Mouse (Mus musculus) liver, adult 2 months (tissue): ENCODE results near the gene Cckar. TPM values are rescaled to one million over a fixed set of nuclear protein-coding genes. Genes with fewer than 3 reads are reported as not detected.

Experiments used
- DNase-seq: peaks from one replicate; pipeline ENCODE4 v3.0.0-alpha.2; 2011; ENCODE audit warnings: low read depth, low spot score; ENCODE audit errors: extremely low read depth
- H3K27ac ChIP-seq: fragments of 200-500 bp; replicated peaks from 2 replicates; pipeline ENCODE4 v1.5.1; 2012; ENCODE audit warnings: low read depth, mild to moderate bottlenecking, control low read depth, inconsistent platforms, low read length; ENCODE audit not compliant: insufficient read depth
- H3K27me3 ChIP-seq: fragments of 200-500 bp; 2 replicates; pipeline ENCODE4 v1.6.1; 2012; ENCODE audit warnings: mild to moderate bottlenecking, moderate library complexity, low read length, inconsistent platforms; ENCODE audit not compliant: control insufficient read depth, insufficient read depth
- H3K36me3 ChIP-seq: fragments of 200-500 bp; 2 replicates; pipeline ENCODE4 v1.6.1; 2012; ENCODE audit warnings: low read length, inconsistent platforms; ENCODE audit not compliant: control insufficient read depth, insufficient read depth
- H3K4me1 ChIP-seq: fragments of 200-500 bp; 2 replicates; pipeline ENCODE4 v1.6.1; 2011; ENCODE audit warnings: low read length; ENCODE audit not compliant: control insufficient read depth, insufficient read depth
- H3K4me3 ChIP-seq: fragments of 200-500 bp; 2 replicates; pipeline ENCODE4 v1.5.1; 2011; ENCODE audit warnings: low read depth, mild to moderate bottlenecking, control low read depth, low read length, moderate library complexity; ENCODE audit not compliant: insufficient read depth
- H3K79me2 ChIP-seq: fragments of 200-500 bp; 2 replicates; pipeline ENCODE4 v1.6.1; 2012; ENCODE audit warnings: inconsistent platforms, mild to moderate bottlenecking, low read length, moderate library complexity; ENCODE audit not compliant: control insufficient read depth, insufficient read depth
- H3K9ac ChIP-seq: fragments of 200-500 bp; 2 replicates; pipeline ENCODE4 v1.6.1; 2012; ENCODE audit warnings: low read depth, mild to moderate bottlenecking, control low read depth, inconsistent platforms, low read length
- CTCF ChIP-seq: fragments of 200-500 bp; IDR thresholded peaks from 2 replicates; pipeline ENCODE4 v1.5.1; 2011; ENCODE audit warnings: low read depth, low read length, control low read depth
- POLR2A ChIP-seq: fragments of 200-500 bp; IDR thresholded peaks from 2 replicates; pipeline ENCODE4 v1.6.1; 2011; ENCODE audit warnings: low read length, control low read depth; ENCODE audit not compliant: insufficient read depth; ENCODE audit errors: extremely low read depth
- WGBS: fragments of 180-500 bp; shearing (Covaris S2); methylation state at CpG from one replicate; pipeline ENCODE4 v1.1.7; 2018; 5-methylcytosine and 5-hydroxymethylcytosine counted together
- polyA plus RNA-seq: library from polyadenylated mRNA; depleted of rRNA; stranded (reverse); fragments of >200 nt; gene quantifications from 2 replicates; pipeline ENCODE4 v1.2.3, GENCODE M21; 2012; rRNA removed
- total RNA-seq: library from RNA; depleted of rRNA; stranded (reverse); fragments of >200 nt; gene quantifications from 2 replicates; pipeline ENCODE4 v1.2.3, GENCODE M21; 2014; rRNA removed

The Cckar gene
- total and polyA plus RNA-seq, 2 experiments: 0.37 TPM; not detected in 1

DNA sequence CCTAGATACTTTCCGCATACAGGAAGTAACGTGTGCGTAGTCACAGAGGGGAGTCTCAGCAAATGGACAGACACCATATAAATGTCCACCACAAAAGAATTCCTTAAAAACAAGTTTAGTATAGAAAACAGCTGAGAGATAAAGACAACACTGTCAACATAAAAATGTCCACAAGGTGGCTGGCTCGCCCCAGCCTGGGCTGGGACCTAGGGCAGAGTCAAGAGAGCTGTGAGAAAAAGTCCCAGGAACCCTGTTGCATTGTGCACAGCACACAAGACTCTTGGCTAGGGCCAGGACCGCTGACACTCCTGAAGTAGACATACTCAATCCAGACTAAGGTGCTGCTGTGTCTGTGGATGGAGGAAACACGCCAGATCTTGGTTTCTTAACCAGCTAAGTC, 49.6 kb downstream of the Cckar start:
- H3K27me3 ChIP-seq: no peaks in the 10 kb centered on the region
- H3K4me3 ChIP-seq: no peak overlapping the region
- DNase-seq: no peak
- no peak overlapping the region for H3K27ac ChIP-seq
- no peak overlapping the region for H3K9ac ChIP-seq
- TF ChIP-seq CTCF (peak; percentile 39), POLR2A (no peak)
- WGBS: 91% methylated on average over 6 of the region's 6 CpGs
- peaks cover 4% of the 10 kb centered on the region; the same call in 1 of the 2 replicates for H3K4me1 ChIP-seq
- no peaks in the 10 kb centered on the region for H3K79me2 ChIP-seq
- no peaks in the 10 kb centered on the region; the same call in 1 of the 2 replicates for H3K36me3 ChIP-seq

DNA sequence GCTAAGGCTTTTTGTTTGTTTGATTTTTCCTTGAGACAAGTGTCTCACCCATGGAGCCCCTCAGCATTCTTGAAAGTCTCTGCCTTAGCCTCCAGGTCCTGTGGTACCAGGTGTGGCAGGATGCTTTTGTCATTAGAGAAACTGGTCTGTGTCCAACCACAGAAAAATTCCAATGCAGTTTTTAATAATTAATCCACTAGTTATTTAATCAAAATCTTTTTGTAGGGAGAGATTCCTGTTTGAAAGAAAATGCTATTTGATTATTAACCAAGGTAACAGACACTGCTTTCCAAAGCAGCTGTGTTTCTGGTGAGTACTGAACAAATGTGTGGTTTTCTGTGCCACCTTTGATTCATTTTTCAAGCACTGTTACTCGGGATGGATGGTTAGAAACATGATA, 50.9 kb downstream of the Cckar start:
- H3K4me3 ChIP-seq: no peak overlapping the region
- peaks cover 4% of the 10 kb centered on the region; the same call in 1 of the 2 replicates for H3K4me1 ChIP-seq
- DNase-seq: peak; percentile 71
- 5% methylated on average over 1 of the region's 1 CpGs for WGBS
- peaks cover 7% of the 10 kb centered on the region; the same call in 1 of the 2 replicates for H3K36me3 ChIP-seq
- H3K9ac ChIP-seq: no peak overlapping the region
- TF ChIP-seq POLR2A (no peak), CTCF (no peak)
- no peaks in the 10 kb centered on the region for H3K27me3 ChIP-seq
- H3K27ac ChIP-seq: no peak overlapping the region; the same call in 1 of the 2 replicates
- H3K79me2 ChIP-seq: no peaks in the 10 kb centered on the region

Other genes starting within 250 kb of the Cckar start
- 9.6 and 9.9 TPM in 2 replicates for gene Rbpj, start 241.6 kb downstream of the Cckar start, total RNA-seq
- gene Rbpj, start 241.6 kb downstream of the Cckar start, polyA plus RNA-seq: 2.5 and 4.2 TPM in 2 replicates
- 4.7 and 6.9 TPM in 2 replicates for gene Tbc1d19, start 101.9 kb upstream of the Cckar start, total RNA-seq
- gene Tbc1d19, start 101.9 kb upstream of the Cckar start, polyA plus RNA-seq: 1.2 and 1.4 TPM in 2 replicates